9 mouse cellular contexts compared by ENCODE assay signal in the genomic region with DNA sequence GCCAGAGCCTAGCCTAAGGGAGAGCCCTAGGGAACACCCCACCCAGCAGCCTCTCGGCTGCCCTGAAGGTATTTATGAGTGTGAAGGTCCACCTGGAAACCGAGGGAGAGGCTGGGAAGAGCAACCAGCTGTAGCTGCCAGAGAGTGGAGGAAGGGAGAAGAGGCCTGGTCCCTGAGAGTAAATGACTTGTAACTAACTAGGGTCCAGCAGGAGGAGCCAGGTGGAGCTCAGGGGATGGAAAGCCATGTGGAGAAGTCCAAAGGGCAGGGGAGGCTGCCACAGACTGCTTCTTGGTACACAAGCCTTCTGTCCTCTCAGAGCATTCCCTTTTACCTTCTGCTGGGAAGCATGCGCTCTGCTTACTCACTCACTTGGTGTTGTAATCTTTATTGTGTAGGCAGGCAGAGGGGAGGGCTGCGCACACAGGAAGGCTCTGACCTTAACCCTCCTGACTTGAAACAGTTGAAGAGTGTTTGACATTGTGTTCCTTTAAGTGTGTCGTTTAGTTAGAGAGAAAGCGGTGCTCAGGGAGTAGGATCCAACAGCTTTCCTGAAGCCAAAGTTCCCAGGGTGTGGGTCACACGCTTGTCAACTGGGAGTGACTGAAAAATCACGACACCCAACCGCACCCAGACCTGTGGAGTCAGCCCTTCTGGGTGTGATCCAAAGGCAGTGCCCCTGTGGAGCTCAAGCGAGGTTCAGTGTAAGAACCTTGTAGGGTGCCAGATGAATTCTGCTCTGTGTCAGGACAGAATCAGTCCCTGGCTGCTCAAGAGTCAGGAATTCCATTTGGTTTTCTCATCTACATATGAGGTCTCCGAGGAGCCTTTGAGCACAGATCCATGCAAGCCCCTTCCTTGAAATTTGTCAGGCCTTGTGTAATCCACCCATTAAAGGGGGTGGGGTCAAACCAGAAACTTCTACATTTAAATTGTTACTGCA. TPM values are rescaled to one million over a fixed set of nuclear protein-coding genes. Genes with fewer than 3 reads are reported as not detected.
DNase-seq lines count a peak whose midpoint lies in the region; ATAC-seq and TF ChIP-seq lines count a peak whose summit lies in the region.
"Had no signal": no experiment of that assay in that cellular context is flagged by ENCODE, and none has a peak within 500 bp of the region (broad histone marks: within the 10 kb centered on the region; RNA-seq: fewer than 3 reads in every experiment).

No protein-coding gene starts in this region.

- no peak overlapping the region for H3K27ac ChIP-seq in ES-E14 (ENCODE audit: insufficient read depth, low read depth, low read length, poor library complexity, severe bottlenecking)
- H3K27ac ChIP-seq in bone marrow, adult 2 months (ENCODE audit: control insufficient read depth, insufficient read depth, low read depth, low read length, poor library complexity) = peak overlapping the region; percentile 89
- peak overlapping the region; percentile 93 for H3K27ac ChIP-seq in kidney, adult 2 months (ENCODE audit: insufficient read depth, low read depth, low read length)
- H3K27ac ChIP-seq in lung, embryonic 16.5 days (ENCODE audit: low read length) = peak overlapping the region; percentile 41; the same call in 1 of the 2 replicates
- H3K27ac ChIP-seq in forebrain, embryonic 13.5 days = no peak overlapping the region
- H3K27ac ChIP-seq in midbrain, embryonic 14.5 days (replicated peaks; ENCODE audit: low read depth, low read length) = no peak overlapping the region
- H3K27ac ChIP-seq: neural tube, embryonic 13.5 days had no signal

- no peak for TF ChIP-seq POLR2A in bone marrow, adult 2 months (IDR thresholded peaks at IDR 0.05; ENCODE audit: borderline replicate concordance, control insufficient read depth, low read depth, low read length)
- no peak for TF ChIP-seq POLR2A in kidney, adult 2 months (IDR thresholded peaks at IDR 0.05; ENCODE audit: low read depth, low read length)

- peak; percentile 40 for DNase-seq in ES-E14 (ENCODE audit: low read depth, low spot score)
- DNase-seq in kidney, adult 2 months = peak; percentile 96
- no peak for DNase-seq in midbrain, embryonic 14.5 days
- DNase-seq in natural killer cell, adult 2 months (ENCODE audit: low spot score in 2 of 2) = no peak

- H3K4me3 ChIP-seq in ES-E14 (ENCODE audit: insufficient read depth in 1 of 2, low read depth in 1 of 2, low read length in 2 of 2, poor library complexity in 1 of 2, severe bottlenecking in 1 of 2) = no peak overlapping the region
- peak overlapping the region; percentile 42 for H3K4me3 ChIP-seq in bone marrow, adult 2 months (replicated peaks; ENCODE audit: control insufficient read depth, low read depth, low read length)
- no peak overlapping the region for H3K4me3 ChIP-seq in kidney, adult 2 months (ENCODE audit: insufficient read depth, low read depth, low read length)
- no peak overlapping the region for H3K4me3 ChIP-seq in lung, embryonic 16.5 days (ENCODE audit: low read length)
- H3K4me3 ChIP-seq in forebrain, embryonic 13.5 days = no peak overlapping the region
- H3K4me3 ChIP-seq in midbrain, embryonic 14.5 days (replicated peaks; ENCODE audit: low read depth, low read length) = no peak overlapping the region
- H3K4me3 ChIP-seq: neural tube, embryonic 13.5 days had no signal

- in situ Hi-C loops in ES-E14 (cut with MboI; ENCODE audit: low sequenced_read_pairs in 2 of 2, unreplicated experiment in 2 of 2) = no loop called here

- H3K36me3 ChIP-seq in ES-E14 (ENCODE audit: control insufficient read depth, insufficient read depth, low read length, poor library complexity, severe bottlenecking) = no peaks in the 10 kb centered on the region
- H3K36me3 ChIP-seq in kidney, adult 2 months (ENCODE audit: control insufficient read depth, insufficient read depth, low read length) = no peaks in the 10 kb centered on the region
- no peaks in the 10 kb centered on the region for H3K36me3 ChIP-seq in lung, embryonic 16.5 days (ENCODE audit: control insufficient read depth, insufficient read depth, low read length)
- no peaks in the 10 kb centered on the region for H3K36me3 ChIP-seq in forebrain, embryonic 13.5 days (ENCODE audit: poor library complexity, severe bottlenecking)
- H3K36me3 ChIP-seq in midbrain, embryonic 14.5 days (ENCODE audit: control insufficient read depth, insufficient read depth, low read length) = no peaks in the 10 kb centered on the region
- H3K36me3 ChIP-seq: neural tube, embryonic 13.5 days had no signal

- no peaks in the 10 kb centered on the region for H3K27me3 ChIP-seq in kidney, adult 2 months (replicated peaks; ENCODE audit: control insufficient read depth, insufficient read depth, low read length)
- H3K27me3 ChIP-seq in lung, embryonic 16.5 days (ENCODE audit: control insufficient read depth, insufficient read depth, low read depth, low read length) = no peaks in the 10 kb centered on the region
- H3K27me3 ChIP-seq in forebrain, embryonic 13.5 days = no peaks in the 10 kb centered on the region
- no peaks in the 10 kb centered on the region for H3K27me3 ChIP-seq in midbrain, embryonic 14.5 days (ENCODE audit: control insufficient read depth, insufficient read depth, low read length)
- H3K27me3 ChIP-seq: neural tube, embryonic 13.5 days had no signal

- TF ChIP-seq CTCF in bone marrow, adult 2 months (IDR thresholded peaks at IDR 0.05; ENCODE audit: control insufficient read depth, insufficient read depth, low read length) = no peak
- no peak for TF ChIP-seq CTCF in kidney, adult 2 months (conservative IDR thresholded peaks at IDR 0.05; ENCODE audit: insufficient read depth, insufficient read length, low read depth, low read length)

- WGBS in bone marrow, adult 2 months = 37% methylated on average over 11 of the region's 11 CpGs
- WGBS in kidney, adult 2 months = 15% methylated on average over 11 of the region's 11 CpGs
- WGBS in lung, embryonic 16.5 days = 27% methylated on average over 11 of the region's 11 CpGs
- 68% methylated on average over 11 of the region's 11 CpGs for WGBS in forebrain, embryonic 13.5 days
- 69% methylated on average over 11 of the region's 11 CpGs for WGBS in midbrain, embryonic 14.5 days

- H3K9ac ChIP-seq in ES-E14 (ENCODE audit: insufficient read depth, low read depth, low read length, poor library complexity, severe bottlenecking) = no peak overlapping the region
- H3K9ac ChIP-seq in lung, embryonic 16.5 days (ENCODE audit: low read length) = peak overlapping the region; percentile 2; the same call in 1 of the 2 replicates
- no peak overlapping the region for H3K9ac ChIP-seq in forebrain, embryonic 13.5 days
- no peak overlapping the region for H3K9ac ChIP-seq in midbrain, embryonic 14.5 days (replicated peaks; ENCODE audit: low read length)
- H3K9ac ChIP-seq: neural tube, embryonic 13.5 days had no signal

- peak; percentile 79 for ATAC-seq in lung, embryonic 16.5 days (ENCODE audit: low read depth)
- ATAC-seq in erythroblast, adult 5-6 weeks (replicated peaks; ENCODE audit: low FRiP score, poor library complexity, severe bottlenecking) = no peak
- ATAC-seq in forebrain, embryonic 13.5 days = no peak
- ATAC-seq in midbrain, embryonic 14.5 days (ENCODE audit: low FRiP score, low TSS enrichment) = no peak

- no peaks in the 10 kb centered on the region for H3K9me3 ChIP-seq in ES-E14 (ENCODE audit: control insufficient read depth, insufficient read depth, low read depth, low read length)
- no peaks in the 10 kb centered on the region for H3K9me3 ChIP-seq in lung, embryonic 16.5 days (ENCODE audit: control insufficient read depth, low read length)
- H3K9me3 ChIP-seq in forebrain, embryonic 13.5 days (replicated peaks) = no peaks in the 10 kb centered on the region
- no peaks in the 10 kb centered on the region for H3K9me3 ChIP-seq in midbrain, embryonic 14.5 days (ENCODE audit: control insufficient read depth, low read length)
- H3K9me3 ChIP-seq: neural tube, embryonic 13.5 days had no signal

- no peak overlapping the region for H3K4me2 ChIP-seq in lung, embryonic 16.5 days (ENCODE audit: low read depth, low read length)
- H3K4me2 ChIP-seq in forebrain, embryonic 13.5 days = no peak overlapping the region
- no peak overlapping the region for H3K4me2 ChIP-seq in midbrain, embryonic 14.5 days (ENCODE audit: low read length)
- H3K4me2 ChIP-seq: neural tube, embryonic 13.5 days had no signal

- peaks cover 5 to 8% of the 10 kb centered on the region in 2 experiments; a peak in 1 of 4 replicates for H3K4me1 ChIP-seq in ES-E14 (ENCODE audit: control insufficient read depth in 2 of 2, insufficient read depth in 2 of 2, low read length in 2 of 2, poor library complexity in 1 of 2)
- peaks cover 10% of the 10 kb centered on the region for H3K4me1 ChIP-seq in bone marrow, adult 2 months (ENCODE audit: control insufficient read depth, insufficient read depth, low read length)
- peaks cover 50% of the 10 kb centered on the region for H3K4me1 ChIP-seq in kidney, adult 2 months (ENCODE audit: control insufficient read depth, insufficient read depth, low read length)
- H3K4me1 ChIP-seq in lung, embryonic 16.5 days (replicated peaks; ENCODE audit: control insufficient read depth, insufficient read depth, low read length) = peaks cover 14% of the 10 kb centered on the region
- no peaks in the 10 kb centered on the region for H3K4me1 ChIP-seq in forebrain, embryonic 13.5 days
- H3K4me1 ChIP-seq in midbrain, embryonic 14.5 days (ENCODE audit: control insufficient read depth, insufficient read depth, low read length) = no peaks in the 10 kb centered on the region

TF ChIP-seq in ES-E14, 5 proteins besides CTCF, POLR2A, EP300 and RAD21:
- TF ChIP-seq ZNF384 (IDR thresholded peaks at IDR 0.05; ENCODE audit: low read depth, low read length) (no peak), ZC3H11A (IDR thresholded peaks at IDR 0.05; ENCODE audit: borderline replicate concordance, low read depth, low read length) (no peak), CHD2 (IDR thresholded peaks at IDR 0.05; ENCODE audit: low read depth, low read length) (no peak), HCFC1 (IDR thresholded peaks at IDR 0.05; ENCODE audit: borderline replicate concordance, insufficient read depth, low read length) (no peak), MAFK (IDR thresholded peaks at IDR 0.05; ENCODE audit: insufficient read depth, low read depth, low read length) (no peak)

RNA-seq across cellular contexts. Expression of a gene that starts 14.6 kb away (rescaled TPM):
- 5.8 and 14.3 TPM in 2 replicates for total RNA-seq in ES-E14 (2012; rRNA removed)
- polyA plus RNA-seq in bone marrow, adult 2 months (2011; ENCODE audit: insufficient read depth, insufficient read length, low replicate concordance, missing spikeins) = 11.0 and 22.9 TPM in 2 replicates
- 90.6 and 102 TPM in 2 replicates for polyA plus RNA-seq in kidney, adult 2 months (2012; rRNA removed)
- 93.8 and 96.4 TPM in 2 replicates for polyA plus RNA-seq in lung, embryonic 16.5 days (2015; fragmentation: Nextera tagmentation; extraction: Ambion mirVana)
- total RNA-seq in erythroblast, adult 5-6 weeks (2015; ENCODE audit: low replicate concordance) = 24.5 and 39.2 TPM in 2 replicates
- 8.5 and 14.6 TPM in 2 replicates for total RNA-seq in erythroblast, adult 5-6 weeks (2017; ENCODE audit: low replicate concordance)
- polyA plus RNA-seq in forebrain, embryonic 13.5 days (2015; fragmentation: Nextera tagmentation; extraction: Ambion mirVana) = 21.7 and 22.4 TPM in 2 replicates
- 34.7 and 36.7 TPM in 2 replicates for polyA plus RNA-seq in midbrain, embryonic 14.5 days (2014; fragmentation: Nextera tagmentation; extraction: Ambion mirVana)

Comparison
In these comparisons a context has a peak if more than half of its experiments do, and no peak if none do; other contexts are left out.
1. DNase-seq: peak in ES-E14 (single experiment) and kidney, adult 2 months (single experiment); none in midbrain, embryonic 14.5 days (single experiment) and natural killer cell, adult 2 months (0 of 2).
2. H3K27ac ChIP-seq: peak in bone marrow, adult 2 months (single experiment), kidney, adult 2 months (single experiment) and lung, embryonic 16.5 days (single experiment); none in ES-E14 (single experiment), forebrain, embryonic 13.5 days (single experiment) and midbrain, embryonic 14.5 days (single experiment).